Mouse (Mus musculus) cerebellum, postnatal 4 days (tissue): ENCODE measurements around the gene Cdk12.
"Not testable (repeated sequence)": the region's sequence is repeated elsewhere in the genome, so short reads cannot be mapped to it uniquely, and the experiment has no call there.

Experiments
- DNase-seq, 2 experiments: peaks; one replicate each; pipeline ENCODE4 v3.0.0; 2022; ENCODE audit warnings: low spot score in 2 of 2, mixed read lengths in 1 of 2

Gene Cdk12

DNA sequence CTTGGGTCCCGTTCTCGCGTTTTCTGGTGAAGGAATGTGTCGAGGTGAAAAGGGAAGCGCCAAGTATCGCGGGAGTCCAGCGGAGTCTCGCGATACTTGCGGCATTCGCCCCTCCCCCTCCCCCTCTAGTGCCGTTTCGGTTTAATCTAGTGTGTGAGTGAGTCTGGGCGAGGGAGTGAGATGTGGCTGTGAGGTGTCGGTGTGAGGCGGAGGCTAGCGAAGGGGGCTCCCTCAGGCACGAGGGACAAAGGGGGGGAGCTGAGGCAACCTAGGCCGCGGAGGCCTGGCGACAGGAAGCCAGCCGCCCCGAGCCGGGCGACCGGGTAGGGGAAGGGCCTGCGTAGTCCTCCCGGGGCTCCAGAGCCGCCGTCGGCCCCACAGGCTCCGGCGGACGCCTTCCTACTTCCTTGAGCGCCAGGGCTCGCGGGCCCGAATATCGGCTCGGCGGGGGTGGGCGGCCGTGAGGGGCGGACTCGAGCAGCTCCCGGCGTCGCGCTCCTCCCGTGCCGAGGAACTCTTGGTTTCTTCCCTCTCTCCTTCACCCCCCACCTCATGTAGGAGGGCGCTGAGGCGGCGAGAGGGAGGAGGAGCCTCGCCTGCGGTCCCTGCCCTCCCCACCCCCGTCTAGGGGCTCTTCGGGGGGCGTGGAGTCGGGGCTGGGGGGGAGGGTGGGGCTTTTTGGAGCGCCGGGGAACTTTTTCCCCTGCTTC is at the start of gene Cdk12:
Gene Cdk12 (plus strand): TSS at position 419 of the 710 bp plus-strand sequence.
- DNase-seq, result peak; percentile 94 to 99

DNA sequence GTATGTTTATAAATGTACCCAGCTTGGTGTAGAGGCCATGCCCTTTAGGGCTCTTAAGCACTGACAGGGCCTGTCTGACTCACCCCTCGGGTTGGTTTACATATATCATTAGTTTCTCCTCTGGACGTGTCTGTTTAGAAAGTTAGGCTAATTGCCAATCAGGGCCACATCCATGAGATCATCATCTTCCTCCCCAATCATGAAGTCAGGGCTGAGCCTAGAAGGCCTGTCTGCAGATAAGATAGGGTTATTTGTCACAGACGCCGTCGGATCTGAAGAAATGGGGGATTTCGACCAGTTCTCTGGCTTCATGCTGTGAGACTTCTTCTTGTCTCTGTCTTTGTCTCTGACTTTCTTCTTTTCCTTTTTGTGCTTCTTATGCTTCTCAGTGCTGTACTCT is 47.8 kb upstream of the Cdk12 start:
- DNase-seq, result no peak

DNA sequence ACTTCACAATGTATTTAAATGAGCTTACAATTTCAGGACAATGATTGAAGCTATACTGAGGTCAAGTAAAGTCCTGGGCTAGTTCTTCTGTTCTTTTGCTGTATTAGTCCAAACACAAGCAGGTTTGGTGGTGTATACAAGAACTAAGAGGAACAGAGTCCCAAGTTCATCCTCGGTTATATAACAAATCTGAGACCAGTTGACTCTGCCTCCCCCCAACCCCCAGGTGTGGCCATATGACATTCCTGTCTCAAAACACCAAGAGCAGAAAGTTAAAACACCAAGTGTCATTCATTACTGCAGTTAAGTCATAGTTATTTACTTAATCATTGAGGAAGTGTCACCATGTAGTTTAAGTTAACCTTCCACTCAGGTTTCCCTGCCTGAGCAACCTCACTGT is 34.5 kb upstream of the Cdk12 start:
- DNase-seq, result no peak

DNA sequence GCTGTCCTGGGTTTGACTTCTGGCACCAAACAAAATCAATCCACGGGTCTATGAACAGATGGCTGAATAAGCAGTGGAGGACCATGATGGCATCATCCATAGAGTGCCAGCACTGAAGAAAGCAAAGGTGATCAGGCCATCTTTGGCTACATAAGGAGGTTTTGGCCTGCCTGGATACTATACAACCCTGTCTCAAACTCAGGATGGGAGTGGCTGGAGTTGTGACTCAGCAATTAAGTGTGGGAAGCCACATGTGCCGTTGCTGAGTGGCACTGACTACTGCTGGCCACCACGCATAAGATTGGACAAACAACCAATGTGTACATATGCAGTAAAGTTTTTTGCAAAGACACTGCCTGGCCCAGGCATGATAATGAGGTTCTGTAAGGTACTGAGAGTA is 20.7 kb upstream of the Cdk12 start:
- not testable (repeated sequence) for DNase-seq

DNA sequence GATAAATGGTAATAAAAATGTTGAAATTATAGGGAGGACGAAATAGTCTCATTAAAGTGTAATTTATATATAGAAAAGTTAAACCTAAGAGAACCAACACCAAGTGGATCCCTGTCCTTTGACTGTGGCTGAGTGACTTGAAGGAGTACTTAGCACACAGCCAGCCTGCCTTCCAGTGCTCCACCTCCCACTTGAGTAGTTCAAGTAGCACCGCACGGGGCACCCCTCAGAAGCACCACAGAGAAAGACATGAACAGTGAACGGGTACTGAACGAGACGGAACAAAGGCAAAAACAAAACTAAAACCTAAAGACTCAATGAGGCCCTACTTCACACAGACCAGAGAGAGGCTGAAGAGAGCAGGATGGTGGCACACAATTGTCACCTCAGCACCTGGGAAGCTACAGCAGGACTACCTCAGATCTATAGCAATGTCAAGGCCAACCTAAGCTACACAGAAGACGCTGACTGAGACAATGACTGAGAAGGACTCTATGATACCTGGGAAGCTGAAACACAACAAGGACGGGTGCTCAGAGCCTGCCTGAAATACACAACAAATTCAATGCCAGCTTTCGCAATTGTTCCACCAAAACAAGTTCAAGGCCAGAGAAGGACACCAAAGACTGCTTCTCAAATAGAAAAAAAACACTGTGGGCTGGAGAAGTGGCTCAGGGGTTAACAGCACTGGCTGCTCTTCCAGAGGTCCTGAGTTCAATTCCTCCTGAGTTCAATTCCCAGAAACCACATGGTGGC is 15.0 kb upstream of the Cdk12 start:
- no peak for DNase-seq

DNA sequence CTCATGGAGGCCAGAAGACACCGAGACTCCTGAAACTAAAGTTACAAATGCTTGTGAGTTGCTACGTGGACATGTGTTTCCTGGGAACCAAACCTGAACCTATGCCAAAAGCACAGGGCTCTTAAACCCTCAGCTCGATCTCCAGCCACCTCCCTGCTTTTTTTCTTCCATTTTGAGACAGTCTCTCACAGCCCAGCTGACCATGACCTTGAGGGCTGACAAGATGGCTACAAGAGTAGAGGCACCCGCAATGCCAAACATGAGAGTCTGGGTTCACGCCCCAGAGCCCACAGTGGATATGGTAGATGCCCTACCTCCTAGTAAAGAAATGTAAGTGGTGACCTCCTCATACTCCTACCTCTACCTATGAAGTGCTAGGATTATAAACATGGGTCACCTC is 12.0 kb upstream of the Cdk12 start:
- DNase-seq, result no peak

DNA sequence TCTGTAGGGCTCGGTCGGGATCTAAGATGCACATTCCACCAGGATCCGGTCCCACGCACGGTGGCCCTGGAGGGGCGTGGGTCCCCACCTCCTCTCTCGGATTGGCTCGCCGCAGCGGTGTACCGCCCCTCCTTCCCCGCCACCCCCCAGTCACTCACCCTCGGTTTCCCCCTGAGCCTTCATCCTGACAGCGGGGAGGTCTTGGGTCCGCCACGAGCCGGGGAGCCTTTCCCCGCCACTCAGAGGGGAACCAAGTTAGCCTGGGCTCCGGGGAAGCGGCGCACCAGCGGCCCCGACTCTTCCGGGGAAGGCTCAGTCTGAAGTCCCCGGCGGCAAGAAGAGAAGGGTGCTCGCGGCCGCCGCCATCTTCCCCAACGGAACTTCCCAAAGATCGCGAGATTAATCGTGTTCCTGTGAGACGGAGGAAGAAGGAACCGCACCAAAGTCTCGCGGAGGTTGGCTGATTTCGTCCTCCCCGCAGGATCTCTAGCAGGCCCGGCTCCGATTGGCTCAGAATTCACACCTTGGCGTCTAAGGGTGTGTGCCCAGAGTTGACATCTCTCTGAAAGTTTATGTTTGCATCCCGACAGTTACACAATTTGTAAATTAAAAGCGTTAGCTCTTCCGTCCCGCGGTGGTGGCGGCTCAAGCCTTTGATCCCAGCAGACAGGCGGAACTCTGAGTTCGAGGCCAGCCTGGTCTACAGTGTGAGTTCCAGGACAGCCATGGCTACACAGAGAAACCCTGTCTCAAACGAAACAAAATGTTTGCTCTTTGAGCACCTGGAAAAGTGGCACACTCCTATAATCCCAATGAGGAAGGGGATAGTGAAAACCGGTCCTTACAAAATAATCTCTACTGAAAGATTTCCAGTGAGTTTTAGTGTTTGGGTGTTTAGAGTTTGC is 9.7 kb upstream of the Cdk12 start, which contains the start of gene Med1:
Gene Med1 (minus strand): TSS at position 393 of the 905 bp plus-strand sequence.
- peak; percentile 68 to 85 for DNase-seq

DNA sequence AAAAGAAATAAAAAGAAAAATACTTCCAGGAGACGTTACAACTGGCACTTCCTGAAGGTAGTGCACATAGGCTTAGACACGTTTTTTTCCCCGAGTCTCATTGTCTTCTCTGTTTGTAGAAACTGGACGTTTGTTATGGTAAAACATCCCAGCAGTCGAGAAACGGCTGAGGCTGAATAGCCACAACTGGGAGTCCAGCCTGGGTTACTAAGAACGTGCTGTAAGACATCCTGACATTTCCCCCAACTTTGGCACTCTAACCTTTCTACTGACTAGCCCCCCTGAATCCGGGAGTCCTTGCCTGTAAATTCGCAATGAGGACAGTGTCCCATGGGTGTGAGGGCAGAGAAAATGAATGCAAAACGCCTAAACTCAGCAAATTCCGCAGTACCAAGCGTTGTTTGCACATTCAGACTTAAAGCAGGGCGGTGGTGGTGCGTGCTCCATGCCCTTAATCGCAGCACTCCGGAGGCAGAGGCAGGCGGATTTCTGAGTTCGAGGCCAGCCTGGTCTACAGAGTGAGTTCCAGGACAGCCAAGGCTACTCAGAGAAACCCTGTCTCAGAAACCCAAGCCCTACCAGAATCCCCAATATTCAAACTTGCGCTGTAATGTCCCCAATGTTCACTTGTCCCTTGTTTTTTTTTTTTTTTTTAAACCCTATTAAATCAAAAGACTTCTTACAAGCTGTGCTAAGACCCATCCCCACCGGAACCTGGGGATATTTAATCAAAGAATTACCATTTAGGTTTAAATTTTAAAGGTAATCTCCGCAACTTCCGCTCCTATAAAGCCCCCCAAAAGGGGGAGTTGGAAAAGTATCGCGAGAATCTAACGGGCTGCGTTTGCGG is 843 bp upstream of the Cdk12 start:
- peak in 1 of 2 experiments; percentile 10 for DNase-seq

DNA sequence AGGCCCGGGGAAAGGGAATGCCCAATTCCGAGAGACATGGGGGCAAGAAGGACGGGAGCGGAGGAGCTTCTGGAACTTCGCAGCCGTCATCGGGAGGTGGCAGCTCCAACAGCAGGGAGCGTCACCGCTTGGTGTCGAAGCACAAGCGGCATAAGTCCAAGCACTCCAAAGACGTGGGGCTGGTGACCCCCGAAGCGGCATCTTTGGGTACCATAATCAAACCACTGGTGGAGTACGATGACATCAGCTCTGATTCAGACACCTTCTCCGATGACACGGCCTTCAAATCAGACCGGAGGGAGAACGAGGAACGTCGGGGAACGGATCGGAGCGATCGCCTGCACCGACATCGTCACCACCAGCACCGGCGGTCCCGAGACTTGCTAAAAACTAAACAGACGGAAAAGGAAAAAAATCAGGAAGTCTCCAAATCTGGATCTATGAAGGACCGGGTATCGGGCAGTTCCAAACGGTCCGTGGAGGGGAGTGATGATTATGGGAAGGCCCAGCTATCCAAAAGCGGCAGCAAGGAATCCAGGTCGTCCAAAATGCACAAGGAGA is 572 bp downstream of the Cdk12 start:
- DNase-seq, result no peak

DNA sequence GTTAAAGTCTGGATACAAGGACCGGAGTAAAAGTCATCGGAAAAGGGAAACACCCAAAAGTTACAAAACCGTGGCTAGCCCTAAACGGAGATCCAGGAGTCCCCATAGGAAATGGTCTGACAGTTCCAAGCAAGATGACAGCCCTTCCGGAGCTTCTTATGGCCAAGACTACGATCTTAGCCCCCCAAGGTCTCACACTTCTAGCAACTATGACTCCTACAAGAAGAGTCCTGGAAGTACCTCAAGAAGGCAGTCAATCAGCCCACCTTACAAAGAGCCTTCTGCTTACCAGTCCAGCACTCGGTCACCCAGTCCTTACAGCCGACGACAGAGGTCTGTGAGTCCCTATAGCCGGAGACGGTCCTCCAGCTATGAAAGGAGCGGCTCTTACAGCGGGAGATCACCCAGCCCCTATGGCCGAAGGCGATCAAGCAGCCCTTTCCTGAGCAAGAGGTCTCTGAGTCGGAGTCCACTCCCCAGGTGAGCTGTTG is 1.1 kb downstream of the Cdk12 start:
- DNase-seq, result no peak

DNA sequence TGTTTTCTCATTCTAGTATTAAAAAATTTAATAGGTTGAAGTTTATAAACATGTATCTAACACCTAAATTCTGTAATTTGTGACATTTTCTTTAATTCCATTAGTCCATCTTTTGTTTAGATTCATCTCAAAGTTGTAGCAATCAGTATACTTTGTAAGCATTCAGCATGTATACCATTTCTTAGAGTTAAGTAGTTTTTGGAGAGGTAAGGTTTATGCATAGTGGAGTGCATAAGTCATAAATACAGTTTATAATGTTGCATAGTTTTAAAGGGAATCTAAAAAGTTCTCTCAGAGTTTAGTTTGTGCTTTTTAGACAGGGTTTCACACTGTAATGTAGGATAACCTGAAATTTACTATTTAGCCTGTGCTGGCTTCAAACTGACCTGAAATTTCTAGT is 2.6 kb downstream of the Cdk12 start:
- DNase-seq, result no peak

DNA sequence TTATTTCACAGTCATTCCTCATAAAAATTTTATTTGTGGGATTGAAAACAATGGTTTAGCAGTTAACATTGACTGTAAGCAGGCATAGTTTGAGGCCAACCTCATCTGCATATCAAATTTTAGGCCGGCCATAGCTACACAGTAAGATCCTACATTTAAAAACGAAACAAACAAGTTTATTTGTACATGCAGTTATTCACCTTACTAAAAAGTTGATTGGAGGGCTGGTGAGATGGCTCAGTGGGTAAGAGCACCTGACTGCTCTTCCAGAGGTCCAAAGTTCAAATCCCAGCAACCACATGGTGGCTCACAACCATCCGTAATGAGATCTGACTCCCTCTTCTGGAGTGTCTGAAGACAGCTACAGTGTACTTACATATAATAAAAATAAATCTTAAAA is 3.4 kb downstream of the Cdk12 start:
- DNase-seq, result not testable (repeated sequence)

DNA sequence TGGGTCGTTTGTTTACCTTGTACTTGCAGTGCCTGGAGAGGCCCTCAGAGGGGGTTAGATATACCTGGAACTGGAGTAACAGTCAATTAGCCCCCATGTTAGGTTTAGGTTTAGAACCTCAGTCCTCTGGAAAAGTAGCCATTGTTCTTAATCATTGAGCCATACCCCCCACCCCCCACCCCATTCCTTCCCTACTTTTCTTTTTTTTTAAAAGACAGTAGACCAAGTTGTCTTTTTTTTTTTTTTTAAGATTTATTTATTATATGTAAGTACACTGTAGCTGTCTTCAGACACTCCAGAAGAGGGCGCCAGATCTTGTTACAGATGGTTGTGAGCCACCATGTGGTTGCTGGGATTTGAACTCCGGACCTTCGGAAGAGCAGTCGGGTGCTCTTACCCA is 6.8 kb downstream of the Cdk12 start:
- not testable (repeated sequence) for DNase-seq

DNA sequence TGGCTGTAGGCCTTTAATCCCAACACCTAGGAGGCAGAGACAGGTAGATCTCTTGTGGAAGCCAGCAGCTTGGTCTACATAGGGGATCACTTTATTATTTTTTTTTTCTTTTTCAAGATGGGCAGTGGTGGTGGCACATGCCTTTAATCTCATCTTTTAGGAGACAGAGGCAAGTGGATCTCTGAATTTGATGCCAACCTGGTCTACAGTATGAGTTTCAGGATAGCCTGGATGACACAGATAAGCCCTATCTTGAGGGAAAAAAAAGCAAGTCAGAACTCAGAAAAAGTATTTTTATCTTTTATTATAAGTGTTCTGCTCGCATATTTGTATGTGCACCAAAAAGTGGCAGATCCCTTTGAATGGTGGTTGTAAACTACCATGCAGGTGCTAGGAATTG is 10.5 kb downstream of the Cdk12 start:
- DNase-seq, result no peak

DNA sequence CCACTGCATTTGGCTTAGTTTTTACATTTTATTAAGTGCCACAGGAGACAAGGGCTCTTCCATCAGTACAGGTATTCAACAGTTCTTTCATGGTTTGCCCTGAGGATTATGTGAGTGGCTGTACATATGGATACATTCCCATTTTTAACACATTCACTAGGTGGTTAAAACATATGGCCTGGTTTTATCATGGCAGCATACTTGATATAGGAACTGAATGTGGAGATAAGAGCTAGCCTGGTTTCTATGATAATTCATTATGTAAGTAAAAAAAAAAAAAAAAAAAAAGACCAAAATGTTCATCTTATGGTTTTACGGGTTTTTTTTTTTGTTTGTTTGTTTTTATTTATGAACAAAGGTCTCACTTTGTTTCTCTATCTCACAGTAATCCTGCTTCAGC is 23.5 kb downstream of the Cdk12 start:
- DNase-seq, result no peak

DNA sequence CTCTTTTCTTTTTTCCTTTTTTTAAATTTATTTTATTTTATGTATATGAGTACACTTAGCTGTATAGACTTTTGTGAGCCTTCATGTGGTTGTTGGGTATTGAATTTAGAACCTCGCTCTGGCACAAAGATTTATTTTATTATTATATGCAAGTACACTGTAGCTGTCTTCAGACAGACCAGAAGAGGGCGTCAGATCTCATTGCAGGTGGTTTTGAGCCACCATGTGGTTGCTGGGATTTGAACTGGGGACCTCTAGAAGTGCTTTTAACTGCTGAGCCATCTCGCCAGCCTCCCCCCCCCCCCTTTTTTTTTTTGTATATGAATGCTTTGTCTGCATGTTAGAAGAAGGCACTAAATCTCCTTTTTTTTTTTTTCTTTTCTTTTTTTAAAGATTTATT is 35.6 kb downstream of the Cdk12 start:
- DNase-seq, result no peak

DNA sequence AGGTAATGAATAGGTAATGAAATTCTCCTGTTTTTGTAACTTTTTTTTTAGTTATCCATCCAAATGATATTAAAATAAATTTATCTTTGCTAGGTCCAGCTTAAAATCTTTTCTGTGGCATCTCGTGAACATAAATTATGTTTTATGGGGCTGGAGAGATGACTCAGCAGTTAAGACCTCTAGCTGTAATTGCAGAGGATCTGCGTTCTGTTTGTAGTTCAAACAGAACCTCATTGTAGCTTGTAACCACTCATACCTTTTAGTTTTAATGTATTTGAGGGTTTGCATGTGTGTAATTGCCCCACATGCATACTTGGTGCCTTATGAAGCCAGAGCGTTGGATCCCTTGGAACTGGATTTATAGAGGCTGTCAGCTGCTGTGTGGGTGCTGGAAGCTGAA is 36.1 kb downstream of the Cdk12 start:
- no peak for DNase-seq

DNA sequence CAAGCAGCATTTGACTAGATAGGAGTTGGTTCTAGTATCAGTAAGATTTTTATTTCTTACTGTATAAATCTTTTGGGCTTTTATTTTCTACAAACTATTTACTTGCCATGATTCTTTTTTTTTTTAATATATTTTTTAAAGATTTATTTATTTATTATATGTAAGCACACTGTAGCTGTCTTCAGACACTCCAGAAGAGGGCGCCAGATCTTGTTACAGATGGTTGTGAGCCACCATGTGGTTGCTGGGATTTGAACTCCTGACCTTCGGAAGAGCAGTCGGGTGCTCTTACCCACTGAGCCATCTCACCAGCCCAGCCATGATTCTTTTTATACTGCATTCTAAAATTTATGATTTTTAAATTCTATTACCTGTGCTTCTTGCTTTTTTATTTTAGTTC is 40.1 kb downstream of the Cdk12 start:
- not testable (repeated sequence) for DNase-seq

DNA sequence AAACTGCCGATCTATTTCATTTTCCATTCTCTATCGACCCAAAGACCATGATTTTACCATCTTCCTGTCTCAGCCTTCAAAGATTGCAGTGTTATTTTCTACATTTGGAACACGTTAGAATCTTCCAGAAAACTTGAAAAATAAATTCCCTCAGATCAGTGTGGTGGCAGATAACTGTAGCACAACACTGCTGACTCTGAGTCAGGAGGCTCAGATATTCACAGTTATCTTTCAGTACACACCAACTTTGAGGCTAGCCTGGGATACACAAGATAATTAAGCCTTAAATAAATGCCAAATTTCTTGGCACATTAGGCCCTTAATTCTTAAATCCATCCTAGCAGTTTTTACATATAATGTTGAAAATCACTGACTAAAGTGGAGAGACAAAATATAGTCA is 41.6 kb downstream of the Cdk12 start:
- no peak for DNase-seq

DNA sequence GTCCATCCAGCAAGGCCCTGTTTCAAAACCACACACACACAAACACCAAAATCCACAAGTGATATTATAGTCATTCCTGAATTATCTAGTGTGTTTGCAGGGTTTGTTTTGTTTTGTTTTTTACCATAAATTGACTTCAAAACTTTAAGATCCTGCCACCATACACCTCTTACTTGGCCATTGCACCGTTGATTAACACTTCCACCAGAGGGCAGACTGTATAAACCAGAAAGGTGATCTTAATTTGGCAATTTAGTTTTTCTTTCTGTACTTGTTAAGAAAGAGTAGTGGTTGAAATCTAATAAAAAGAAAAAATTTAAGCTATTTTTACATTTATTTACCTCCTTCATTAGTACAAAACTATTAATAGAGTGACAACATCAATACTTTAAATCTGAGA is 44.5 kb downstream of the Cdk12 start:
- no peak for DNase-seq

DNA sequence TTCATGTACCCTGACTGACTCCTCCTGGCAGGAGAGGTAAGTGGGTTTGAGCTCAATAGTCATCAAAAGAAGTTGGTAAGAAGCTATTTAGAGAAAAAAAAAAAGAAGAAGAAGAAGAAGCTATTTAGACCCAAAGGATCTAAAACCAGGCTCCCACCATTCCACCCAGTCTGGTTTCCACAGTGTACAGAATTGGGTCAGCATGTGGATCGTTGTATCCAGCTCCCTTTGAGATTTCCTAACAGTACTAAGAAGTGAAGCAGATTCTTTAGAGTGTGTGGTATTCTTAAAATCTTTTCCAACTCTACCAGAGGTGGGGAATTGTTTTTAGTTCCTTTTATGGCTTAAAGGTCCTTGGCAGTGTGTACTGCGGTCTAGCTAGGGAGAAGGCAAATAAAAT is 50.9 kb downstream of the Cdk12 start:
- DNase-seq, result no peak
